Mouse (Mus musculus): Measurements from ENCODE around the gene Sds.

DNA sequence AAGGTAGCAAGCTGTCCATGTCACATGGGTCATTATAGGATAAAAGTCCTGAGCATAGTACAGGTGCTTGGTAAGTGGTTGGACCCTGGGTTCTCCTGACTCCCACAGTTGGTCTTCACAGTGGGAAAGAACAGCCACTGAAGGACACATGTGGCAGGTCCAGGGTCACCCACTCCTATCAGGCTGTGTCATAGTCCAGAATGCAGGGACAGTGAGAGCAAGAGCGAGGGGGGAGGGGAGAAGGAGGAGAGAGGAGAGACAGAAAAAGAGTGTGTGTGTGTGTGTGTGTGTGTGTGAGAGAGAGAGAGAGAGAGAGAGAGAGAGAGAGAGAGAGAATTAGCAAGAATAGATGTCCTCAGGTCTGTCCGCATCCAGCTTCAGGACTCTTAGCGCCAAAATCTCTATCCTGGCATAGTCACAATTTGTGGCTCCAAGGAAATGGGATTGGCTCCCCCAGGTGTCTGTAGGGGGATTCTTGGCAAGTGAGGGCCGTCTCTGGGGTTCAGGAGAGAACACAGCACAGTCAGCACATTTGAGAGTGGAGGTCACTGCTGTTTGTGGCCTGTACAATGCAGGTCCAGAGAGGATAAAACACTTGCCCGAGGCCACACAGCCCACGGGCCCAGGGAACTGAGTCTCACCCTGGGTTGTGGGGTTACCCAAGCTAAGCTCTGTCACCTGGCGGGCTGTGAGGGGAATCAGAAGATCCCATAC is 19.3 kb upstream of the Sds start:
- TF ChIP-seq CTCF (conservative IDR thresholded peaks at IDR 0.05; ENCODE audit: insufficient read depth, insufficient read length, low read depth, low read length) (no peak), POLR2A (IDR thresholded peaks at IDR 0.05; ENCODE audit: low read depth, low read length) (no peak)
